Mouse (Mus musculus) bone marrow, adult 2 months (tissue): Measurements from ENCODE around the gene Gm10228.
"Not testable (repeated sequence)": the region's sequence is repeated elsewhere in the genome, so short reads cannot be mapped to it uniquely, and the experiment has no call there.

ENCODE experiments used
- CTCF ChIP-seq: fragments of 200-500 bp; IDR thresholded peaks from 2 replicates; pipeline ENCODE4 v1.5.1; 2011; ENCODE audit warnings: low read length, control low read depth; ENCODE audit not compliant: control insufficient read depth, insufficient read depth
- POLR2A ChIP-seq: fragments of 200-500 bp; IDR thresholded peaks from 2 replicates; pipeline ENCODE4 v1.6.1; 2011; ENCODE audit warnings: low read depth, mild to moderate bottlenecking, control low read depth, low read length, borderline replicate concordance; ENCODE audit not compliant: control insufficient read depth

- TF ChIP-seq POLR2A, CTCF: not testable (repeated sequence)
Observed at GRCm38 (mm10) chr16:89031399-89031798, 9.9 kb downstream of the Gm10228 start, which contains the start of gene Krtap6-1.
